Mouse (Mus musculus) kidney, embryonic 14.5 days (tissue): Measurements from ENCODE around the gene Nasp. TPM values are rescaled to one million over a fixed set of nuclear protein-coding genes. Genes with fewer than 3 reads are reported as not detected.
"Not testable (repeated sequence)": the region's sequence is repeated elsewhere in the genome, so short reads cannot be mapped to it uniquely, and the experiment has no call there.

Source experiments
- ATAC-seq: fragments of 200-750 bp; cut with Nextera tagmentation; 2 replicates; pipeline ENCODE4 v1.8.0; 2017; ENCODE audit warnings: moderate number of reproducible peaks, mild to moderate bottlenecking, moderate TSS enrichment, moderate library complexity; ENCODE audit not compliant: low FRiP score, low TSS enrichment
- H3K27ac ChIP-seq: fragments of 300-500 bp; sonication (generic); 2 replicates; pipeline ENCODE4 v1.5.1; 2014; ENCODE audit warnings: low read depth, mild to moderate bottlenecking, low read length, moderate library complexity, mixed read lengths
- H3K27me3 ChIP-seq: fragments of 300-500 bp; sonication (generic); 2 replicates; pipeline ENCODE4 v1.6.1; 2014; ENCODE audit warnings: mild to moderate bottlenecking, low read length; ENCODE audit not compliant: control insufficient read depth, insufficient read depth
- H3K36me3 ChIP-seq: fragments of 300-500 bp; sonication (generic); 2 replicates; pipeline ENCODE4 v1.6.1; 2014; ENCODE audit warnings: low read length, mixed read lengths; ENCODE audit not compliant: control insufficient read depth, insufficient read depth
- H3K4me1 ChIP-seq: fragments of 300-500 bp; sonication (generic); 2 replicates; pipeline ENCODE4 v1.6.1; 2014; ENCODE audit warnings: low read length, mixed read lengths; ENCODE audit not compliant: control insufficient read depth, insufficient read depth
- H3K4me2 ChIP-seq: fragments of 300-500 bp; sonication (generic); replicated peaks from 2 replicates; pipeline ENCODE4 v1.6.1; 2014; ENCODE audit warnings: low read depth, mild to moderate bottlenecking, low read length
- H3K4me3 ChIP-seq: fragments of 300-500 bp; sonication (generic); 2 replicates; pipeline ENCODE4 v1.5.1; 2014; ENCODE audit warnings: mild to moderate bottlenecking, low read length
- H3K9ac ChIP-seq: fragments of 300-500 bp; sonication (generic); 2 replicates; pipeline ENCODE4 v1.6.1; 2014; ENCODE audit warnings: low read depth, mild to moderate bottlenecking, low read length, moderate library complexity
- H3K9me3 ChIP-seq: fragments of 300-500 bp; sonication (generic); 2 replicates; pipeline ENCODE4 v1.6.1; 2016; ENCODE audit warnings: low read length; ENCODE audit not compliant: control insufficient read depth
- WGBS: fragments of 180-500 bp; shearing (Covaris S2); extraction: QIAGEN DNeasy Blood & Tissue Kit; methylation state at CpG from one replicate; pipeline ENCODE4 v1.1.7; 2014; 5-methylcytosine and 5-hydroxymethylcytosine counted together
- polyA plus RNA-seq: library from polyadenylated mRNA; unstranded; fragments of >200 nt; fragmentation: Nextera tagmentation; extraction: Ambion mirVana; gene quantifications from 2 replicates; pipeline ENCODE4 v1.2.1, GENCODE M21; 2014

The Nasp gene
- 224 and 234 TPM in 2 replicates for polyA plus RNA-seq

DNA sequence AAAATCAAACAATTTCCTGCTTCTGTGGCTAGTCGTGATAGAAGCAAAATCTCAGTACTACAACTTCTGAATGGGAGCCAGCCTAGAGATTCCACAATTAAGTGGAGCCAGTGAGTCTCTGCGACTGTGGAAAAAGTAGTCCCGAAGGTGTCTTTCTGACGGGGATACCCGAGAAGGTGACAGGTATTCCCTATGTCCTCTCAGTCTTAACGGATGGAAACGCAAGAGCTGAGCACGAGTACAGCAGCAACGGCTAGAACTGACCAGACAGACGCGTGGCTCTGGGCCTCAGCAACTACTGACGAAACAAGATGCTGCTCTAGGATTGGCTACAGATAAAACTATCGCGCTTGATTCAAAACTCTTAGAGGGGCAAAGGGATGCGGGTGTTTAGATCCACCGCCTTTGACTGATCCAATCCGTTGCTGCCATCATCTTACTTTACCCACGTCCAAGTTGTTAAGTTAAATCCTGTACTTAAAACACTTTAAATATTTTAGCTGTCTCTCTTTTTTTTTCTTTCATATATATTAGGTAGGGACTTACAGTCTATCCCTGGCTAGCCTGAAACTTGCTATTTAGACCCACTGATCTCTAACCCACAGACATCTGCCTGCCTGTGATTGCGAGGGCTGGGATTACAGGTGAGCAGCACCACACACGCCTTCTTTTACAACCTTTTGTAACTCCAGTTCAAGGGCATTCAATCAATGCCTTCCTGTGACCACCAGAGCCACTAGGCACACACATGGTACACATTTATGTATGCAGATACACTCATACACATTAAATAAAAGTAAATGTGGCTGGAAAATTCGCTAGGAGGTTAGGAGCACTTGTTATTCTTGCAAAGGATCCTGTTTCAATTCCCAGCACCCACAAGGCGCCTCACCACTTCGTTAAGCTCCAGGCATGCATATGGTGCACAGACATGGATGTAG, at the start of gene Nasp:
TSS of gene Nasp (minus strand) at position 220 of the 941 bp plus-strand sequence.
- H3K9ac ChIP-seq, result peak within 1 kb of the TSS; percentile 98
- H3K27me3 ChIP-seq, result no peaks in the 10 kb centered on the region
- H3K9me3 ChIP-seq, result no peaks in the 10 kb centered on the region
- 5% methylated on average over 23 of the region's 23 CpGs for WGBS
- H3K4me3 ChIP-seq, result peak within 1 kb of the TSS; percentile 100
- ATAC-seq, result peak; percentile 92
- H3K27ac ChIP-seq, result peak within 1 kb of the TSS; percentile 97
- H3K4me1 ChIP-seq, result no peaks in the 10 kb centered on the region; the same call in 1 of the 2 replicates
- H3K4me2 ChIP-seq, result peak within 1 kb of the TSS; percentile 62
- peaks cover 11% of the 10 kb centered on the region; the same call in 1 of the 2 replicates for H3K36me3 ChIP-seq

DNA sequence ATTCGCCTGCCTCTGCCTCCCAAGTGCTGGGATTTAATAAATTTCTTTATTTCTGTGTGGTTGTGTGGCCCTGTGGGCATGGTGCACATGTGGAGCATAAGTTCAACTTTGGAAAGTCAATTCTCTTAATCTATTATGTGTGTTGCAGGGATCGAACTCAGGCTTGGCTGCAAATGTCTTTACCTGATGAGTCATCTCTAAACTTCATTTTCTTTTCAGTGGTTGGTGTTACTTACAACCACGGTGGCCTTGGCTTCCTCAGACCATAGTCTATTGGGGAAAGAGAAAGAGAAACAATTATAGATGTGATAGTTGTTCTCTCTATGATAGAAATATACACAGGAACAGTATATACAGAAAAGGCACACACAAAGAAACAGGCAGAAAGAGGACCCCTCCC, 48.3 kb upstream of the Nasp start:
- Histone ChIP-seq H3K36me3 (no peaks in the 10 kb centered on the region), H3K27ac (no peak overlapping the region), H3K9ac (no peak overlapping the region), H3K4me3 (no peak overlapping the region), H3K27me3 (no peaks in the 10 kb centered on the region), H3K9me3 (no peaks in the 10 kb centered on the region), H3K4me2 (no peak overlapping the region), H3K4me1 (no peaks in the 10 kb centered on the region)
- WGBS, result 81% methylated on average over 3 of the region's 3 CpGs
- ATAC-seq, result no peak

DNA sequence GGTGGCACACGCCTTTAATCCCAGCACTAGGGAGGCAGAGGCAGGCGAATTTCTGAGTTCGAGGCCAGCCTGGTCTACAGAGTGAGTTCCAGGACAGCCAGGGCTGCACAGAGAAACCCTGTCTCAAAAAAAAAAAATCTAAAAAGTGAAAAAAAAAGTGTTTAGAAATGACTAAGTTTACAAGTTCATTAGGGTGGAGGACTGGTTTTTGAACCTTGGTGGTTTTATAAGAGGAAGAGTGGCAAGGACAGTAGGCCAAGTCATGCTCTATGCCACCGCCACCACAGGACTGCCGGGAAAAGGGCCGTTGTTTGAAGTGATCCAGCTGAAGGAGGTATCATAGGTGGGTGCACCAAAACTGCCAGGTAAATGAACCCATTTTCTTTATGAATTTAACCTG, 47.0 kb upstream of the Nasp start:
- not testable (repeated sequence) for H3K9me3 ChIP-seq, H3K4me3 ChIP-seq, H3K27me3 ChIP-seq, H3K9ac ChIP-seq, H3K36me3 ChIP-seq, H3K4me1 ChIP-seq, ATAC-seq, H3K27ac ChIP-seq, H3K4me2 ChIP-seq
- WGBS, result 92% methylated on average over 6 of the region's 6 CpGs

DNA sequence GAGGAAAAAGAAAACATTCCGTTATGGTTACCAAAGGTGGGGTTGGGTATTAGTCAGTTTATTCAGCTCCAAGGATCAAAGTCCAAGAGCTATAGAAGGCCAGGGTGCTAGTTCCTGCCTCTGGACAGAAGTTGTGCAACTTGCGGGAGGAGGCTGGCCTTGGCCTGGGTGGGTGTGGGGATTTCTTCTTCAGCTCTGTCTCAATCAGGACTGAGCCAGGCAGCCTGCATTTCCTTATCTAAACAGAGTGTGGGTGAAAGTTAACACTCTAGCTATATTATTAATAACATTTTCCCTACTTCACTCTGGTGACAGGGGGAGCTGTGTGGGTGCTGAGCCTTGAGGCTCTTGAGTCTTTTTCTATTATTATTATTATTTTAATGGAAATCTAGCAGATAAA, 45.0 kb upstream of the Nasp start:
- WGBS, result 49% methylated on average over 2 of the region's 2 CpGs
- ATAC-seq, result no peak
- no peaks in the 10 kb centered on the region for H3K36me3 ChIP-seq
- no peak overlapping the region for H3K4me2 ChIP-seq
- no peak overlapping the region for H3K27ac ChIP-seq
- H3K9ac ChIP-seq, result no peak overlapping the region
- H3K4me1 ChIP-seq, result no peaks in the 10 kb centered on the region
- H3K27me3 ChIP-seq, result no peaks in the 10 kb centered on the region
- no peaks in the 10 kb centered on the region for H3K9me3 ChIP-seq
- H3K4me3 ChIP-seq, result no peak overlapping the region

- Histone ChIP-seq H3K9me3 (no peaks in the 10 kb centered on the region), H3K27me3 (no peaks in the 10 kb centered on the region), H3K4me2 (no peak overlapping the region), H3K4me1 (no peaks in the 10 kb centered on the region), H3K27ac (no peak overlapping the region), H3K4me3 (no peak overlapping the region), H3K9ac (no peak overlapping the region), H3K36me3 (no peaks in the 10 kb centered on the region)
- no peak for ATAC-seq
- 77% methylated on average over 2 of the region's 2 CpGs for WGBS
These were observed 41.5 kb upstream of the Nasp start for GRCm38 (mm10) chr4:116669291-116669690.

DNA sequence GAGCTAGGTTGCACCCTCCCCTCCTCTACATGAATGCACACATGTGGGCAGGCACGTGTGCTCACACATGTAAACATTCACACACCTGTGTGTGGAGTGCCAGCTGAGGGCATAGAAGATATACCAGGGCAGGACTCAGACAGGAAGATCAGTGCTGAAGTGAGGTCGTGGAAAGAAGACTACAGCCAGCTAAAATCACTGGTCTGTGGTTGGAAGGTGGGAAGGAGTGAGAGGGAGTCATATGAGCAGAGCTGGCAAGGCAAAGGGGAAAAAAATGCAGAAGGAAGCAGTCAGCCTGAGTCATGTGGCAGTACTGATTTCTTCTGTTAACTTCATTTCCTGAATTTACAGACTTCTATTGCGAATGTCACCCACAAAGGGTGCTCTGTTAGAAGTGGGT, 40.4 kb upstream of the Nasp start:
- Histone ChIP-seq H3K4me3 (no peak overlapping the region), H3K27me3 (no peaks in the 10 kb centered on the region), H3K36me3 (no peaks in the 10 kb centered on the region), H3K27ac (no peak overlapping the region), H3K4me1 (no peaks in the 10 kb centered on the region), H3K9ac (no peak overlapping the region), H3K4me2 (no peak overlapping the region), H3K9me3 (no peaks in the 10 kb centered on the region)
- no peak for ATAC-seq
- 59% methylated on average over 3 of the region's 3 CpGs for WGBS

- 62% methylated on average over 4 of the region's 4 CpGs for WGBS
- ATAC-seq, result no peak; the same call in 1 of the 2 replicates
These were observed 38.9 kb upstream of the Nasp start for GRCm38 (mm10) chr4:116666625-116667024.

GRCm38 (mm10) chr4:116661998-116662397, 34.3 kb upstream of the Nasp start:
- no peaks in the 10 kb centered on the region for H3K4me1 ChIP-seq
- WGBS, result 94% methylated on average over 1 of the region's 1 CpGs
- no peak overlapping the region for H3K9ac ChIP-seq
- no peak overlapping the region for H3K27ac ChIP-seq
- no peak overlapping the region for H3K4me2 ChIP-seq
- H3K9me3 ChIP-seq, result no peaks in the 10 kb centered on the region
- H3K36me3 ChIP-seq, result no peaks in the 10 kb centered on the region
- no peaks in the 10 kb centered on the region for H3K27me3 ChIP-seq
- no peak overlapping the region for H3K4me3 ChIP-seq
- no peak for ATAC-seq

More at GRCm38 (mm10) chr4:116666625-116667024, 38.9 kb upstream of the Nasp start:
- no peak overlapping the region for H3K4me2 ChIP-seq
- no peaks in the 10 kb centered on the region for H3K9me3 ChIP-seq
- H3K4me1 ChIP-seq, result no peaks in the 10 kb centered on the region
- H3K36me3 ChIP-seq, result no peaks in the 10 kb centered on the region
- no peak overlapping the region for H3K4me3 ChIP-seq
- H3K9ac ChIP-seq, result no peak overlapping the region
- no peak overlapping the region for H3K27ac ChIP-seq
- H3K27me3 ChIP-seq, result no peaks in the 10 kb centered on the region

DNA sequence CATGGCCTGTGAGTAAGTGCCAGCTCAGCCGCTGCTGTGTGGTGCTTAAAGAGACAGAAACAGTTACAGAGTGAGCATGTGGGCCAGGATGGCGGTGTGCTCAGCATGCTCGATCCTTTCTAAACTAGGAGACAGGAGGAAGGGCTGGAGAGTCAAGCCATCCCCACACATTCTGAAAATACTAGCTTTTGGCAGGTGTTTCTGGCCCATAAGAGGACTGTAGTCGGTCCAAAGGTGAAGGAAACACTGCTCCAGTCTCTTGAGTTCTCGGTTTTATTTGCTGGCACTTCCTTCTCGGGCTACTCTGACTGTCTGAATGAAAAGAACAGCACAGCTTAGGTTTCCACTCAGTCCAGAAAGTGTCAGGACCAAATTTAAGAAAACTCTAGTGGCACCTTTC, 33.1 kb upstream of the Nasp start:
- 72% methylated on average over 6 of the region's 6 CpGs for WGBS
- H3K36me3 ChIP-seq, result no peaks in the 10 kb centered on the region
- H3K27ac ChIP-seq, result no peak overlapping the region
- H3K4me2 ChIP-seq, result no peak overlapping the region
- no peak overlapping the region for H3K4me3 ChIP-seq
- no peaks in the 10 kb centered on the region for H3K4me1 ChIP-seq
- H3K9ac ChIP-seq, result no peak overlapping the region
- no peaks in the 10 kb centered on the region for H3K9me3 ChIP-seq
- H3K27me3 ChIP-seq, result no peaks in the 10 kb centered on the region
- no peak for ATAC-seq
